Mouse (Mus musculus): ENCODE measurements around the gene Bbox1. TPM values are rescaled to one million over a fixed set of nuclear protein-coding genes. Genes with fewer than 3 reads are reported as not detected.
A peak's percentile ranks its signal among the peaks of the same experiment; 100 is the strongest.

The Bbox1 gene
- polyA plus RNA-seq, 1 experiment = not detected

- Histone ChIP-seq H3K4me3 (no peak overlapping the region), H3K4me2 (ENCODE audit: low read depth) (peak overlapping the region; percentile 48), H3K79me2 (ENCODE audit: control insufficient read depth, insufficient read depth) (no peaks in the 10 kb centered on the region), H3K27me3 (ENCODE audit: control insufficient read depth, insufficient read depth, insufficient read length) (no peaks in the 10 kb centered on the region), H3K36me3 (ENCODE audit: control insufficient read depth, insufficient read depth) (no peaks in the 10 kb centered on the region), H3ac (ENCODE audit: control insufficient read depth, insufficient read length) (no peak overlapping the region)
- TF ChIP-seq TCF12 (IDR thresholded peaks at IDR 0.05; ENCODE audit: insufficient read depth, poor library complexity, severe bottlenecking) (no peak), POLR2A (IDR thresholded peaks at IDR 0.05; ENCODE audit: insufficient read length, low read depth) (no peak), MYOD1 (IDR thresholded peaks at IDR 0.05; ENCODE audit: control insufficient read depth in 1 of 3, insufficient read length in 2 of 3, low read depth in 2 of 3) (no peak), MAX (IDR thresholded peaks at IDR 0.05; ENCODE audit: low read depth) (no peak), REST (IDR thresholded peaks at IDR 0.05; ENCODE audit: insufficient read depth, insufficient read length) (no peak), MYOG (IDR thresholded peaks at IDR 0.05; ENCODE audit: control insufficient read depth in 1 of 3, insufficient read depth in 1 of 3, insufficient read length in 2 of 3, low read depth in 2 of 3) (no peak), USF1 (IDR thresholded peaks at IDR 0.05; ENCODE audit: low read depth) (no peak), TCF3 (IDR thresholded peaks at IDR 0.05; ENCODE audit: insufficient read length, low read depth) (no peak), POLR2AphosphoS2 (IDR thresholded peaks at IDR 0.05; ENCODE audit: insufficient read length, low read depth) (no peak), E2F4 (IDR thresholded peaks at IDR 0.05; ENCODE audit: insufficient read depth) (no peak), CEBPB (IDR thresholded peaks at IDR 0.05; ENCODE audit: insufficient read depth, poor library complexity, severe bottlenecking) (no peak), SRF (IDR thresholded peaks at IDR 0.05; ENCODE audit: control insufficient read depth, insufficient read length, low read depth) (no peak)
These were observed 37.5 kb upstream of the Bbox1 start for GRCm38 (mm10) chr2:110351843-110352251.

GRCm38 (mm10) chr2:110351406-110351805 lies 37.0 kb upstream of the Bbox1 start:
- TF ChIP-seq REST (IDR thresholded peaks at IDR 0.05; ENCODE audit: insufficient read depth, insufficient read length) = no peak
- no peak for TF ChIP-seq POLR2A (IDR thresholded peaks at IDR 0.05; ENCODE audit: insufficient read length, low read depth)
- TF ChIP-seq E2F4 (IDR thresholded peaks at IDR 0.05; ENCODE audit: insufficient read depth) = no peak
- no peak for TF ChIP-seq MYOD1 (IDR thresholded peaks at IDR 0.05; ENCODE audit: control insufficient read depth in 1 of 3, insufficient read length in 2 of 3, low read depth in 2 of 3)
- no peak for TF ChIP-seq TCF3 (IDR thresholded peaks at IDR 0.05; ENCODE audit: insufficient read length, low read depth)
- TF ChIP-seq CEBPB (IDR thresholded peaks at IDR 0.05; ENCODE audit: insufficient read depth, poor library complexity, severe bottlenecking) = no peak
- no peak for TF ChIP-seq MYOG (IDR thresholded peaks at IDR 0.05; ENCODE audit: control insufficient read depth in 1 of 3, insufficient read depth in 1 of 3, insufficient read length in 2 of 3, low read depth in 2 of 3)
- TF ChIP-seq USF1 (IDR thresholded peaks at IDR 0.05; ENCODE audit: low read depth) = no peak
- no peak for TF ChIP-seq MAX (IDR thresholded peaks at IDR 0.05; ENCODE audit: low read depth)
- Histone ChIP-seq H3K36me3 (ENCODE audit: control insufficient read depth, insufficient read depth) (no peaks in the 10 kb centered on the region), H3K27me3 (ENCODE audit: control insufficient read depth, insufficient read depth, insufficient read length) (no peaks in the 10 kb centered on the region), H3K4me3 (no peak overlapping the region), H3K4me2 (ENCODE audit: low read depth) (peak overlapping the region; percentile 48), H3K79me2 (ENCODE audit: control insufficient read depth, insufficient read depth) (no peaks in the 10 kb centered on the region), H3ac (ENCODE audit: control insufficient read depth, insufficient read length) (no peak overlapping the region)

DNA sequence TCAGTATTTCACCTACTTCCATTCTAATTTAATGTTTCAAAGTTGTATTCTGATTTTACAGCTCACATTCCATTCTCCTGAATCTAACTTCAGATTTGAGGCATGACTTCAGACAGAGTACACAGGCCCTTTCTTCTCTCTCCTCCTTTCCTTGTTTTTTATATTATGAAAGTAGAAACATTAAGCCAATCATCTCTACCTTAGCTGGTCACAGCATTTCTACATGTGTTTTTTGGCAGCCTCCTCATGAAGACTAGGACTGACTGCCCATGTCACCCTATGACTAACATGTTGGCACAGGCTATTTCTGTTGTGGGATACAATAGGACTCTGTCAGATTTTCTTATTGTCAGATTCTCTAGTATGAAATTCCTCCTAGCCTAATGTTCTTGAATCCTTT lies 14.6 kb upstream of the Bbox1 start:
- H3K36me3 ChIP-seq (ENCODE audit: control insufficient read depth, insufficient read depth) = no peaks in the 10 kb centered on the region
- H3K4me2 ChIP-seq (ENCODE audit: low read depth) = no peak overlapping the region
- H3K79me2 ChIP-seq (ENCODE audit: control insufficient read depth, insufficient read depth) = no peaks in the 10 kb centered on the region
- no peak for TF ChIP-seq E2F4 (IDR thresholded peaks at IDR 0.05; ENCODE audit: insufficient read depth)
- TF ChIP-seq POLR2A (IDR thresholded peaks at IDR 0.05; ENCODE audit: insufficient read length, low read depth) = no peak
- TF ChIP-seq MYOG (IDR thresholded peaks at IDR 0.05; ENCODE audit: control insufficient read depth in 1 of 3, insufficient read depth in 1 of 3, insufficient read length in 2 of 3, low read depth in 2 of 3) = no peak
- TF ChIP-seq POLR2AphosphoS2 (IDR thresholded peaks at IDR 0.05; ENCODE audit: insufficient read length, low read depth) = no peak
- no peak for TF ChIP-seq REST (IDR thresholded peaks at IDR 0.05; ENCODE audit: insufficient read depth, insufficient read length)
- TF ChIP-seq TCF3 (IDR thresholded peaks at IDR 0.05; ENCODE audit: insufficient read length, low read depth) = no peak
- no peak for TF ChIP-seq TCF12 (IDR thresholded peaks at IDR 0.05; ENCODE audit: insufficient read depth, poor library complexity, severe bottlenecking)
- no peak for TF ChIP-seq CEBPB (IDR thresholded peaks at IDR 0.05; ENCODE audit: insufficient read depth, poor library complexity, severe bottlenecking)
- H3K27me3 ChIP-seq (ENCODE audit: control insufficient read depth, insufficient read depth, insufficient read length) = no peaks in the 10 kb centered on the region
- no peak overlapping the region for H3ac ChIP-seq (ENCODE audit: control insufficient read depth, insufficient read length)
- H3K4me3 ChIP-seq = no peak overlapping the region

DNA sequence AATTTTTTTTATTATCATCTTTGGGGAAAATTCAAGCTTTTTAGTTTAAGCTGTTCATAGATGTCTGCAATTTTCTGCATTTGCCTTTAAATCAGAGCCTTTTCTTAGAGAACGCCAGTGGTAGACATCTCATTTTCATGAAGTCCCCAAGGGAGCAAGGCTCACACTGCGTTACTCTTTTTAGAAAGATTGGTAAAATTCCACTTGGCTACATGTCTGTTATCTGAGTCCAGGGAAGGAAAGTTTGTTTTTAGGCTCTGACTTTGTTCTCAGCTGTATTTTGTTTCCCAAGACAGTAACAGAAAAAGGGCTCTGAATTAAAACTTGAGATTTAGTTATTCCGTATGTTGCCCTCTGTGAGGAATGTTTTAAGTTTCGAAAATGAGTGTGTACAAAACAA lies 5.6 kb upstream of the Bbox1 start:
- Histone ChIP-seq H3K4me3 (no peak overlapping the region), H3ac (ENCODE audit: control insufficient read depth, insufficient read length) (no peak overlapping the region), H3K27me3 (ENCODE audit: control insufficient read depth, insufficient read depth, insufficient read length) (no peaks in the 10 kb centered on the region), H3K79me2 (ENCODE audit: control insufficient read depth, insufficient read depth) (no peaks in the 10 kb centered on the region), H3K36me3 (ENCODE audit: control insufficient read depth, insufficient read depth) (no peaks in the 10 kb centered on the region), H3K4me2 (ENCODE audit: low read depth) (no peak overlapping the region)
- TF ChIP-seq TCF12 (IDR thresholded peaks at IDR 0.05; ENCODE audit: insufficient read depth, poor library complexity, severe bottlenecking) (no peak), CEBPB (IDR thresholded peaks at IDR 0.05; ENCODE audit: insufficient read depth, poor library complexity, severe bottlenecking) (no peak), REST (IDR thresholded peaks at IDR 0.05; ENCODE audit: insufficient read depth, insufficient read length) (no peak), MYOG (IDR thresholded peaks at IDR 0.05; ENCODE audit: control insufficient read depth in 1 of 3, insufficient read depth in 1 of 3, insufficient read length in 2 of 3, low read depth in 2 of 3) (no peak), USF1 (IDR thresholded peaks at IDR 0.05; ENCODE audit: low read depth) (no peak), SRF (IDR thresholded peaks at IDR 0.05; ENCODE audit: control insufficient read depth, insufficient read length, low read depth) (no peak), POLR2A (IDR thresholded peaks at IDR 0.05; ENCODE audit: insufficient read length, low read depth) (no peak), MAX (IDR thresholded peaks at IDR 0.05; ENCODE audit: low read depth) (no peak), MYOD1 (IDR thresholded peaks at IDR 0.05; ENCODE audit: control insufficient read depth in 1 of 3, insufficient read length in 2 of 3, low read depth in 2 of 3) (no peak), E2F4 (IDR thresholded peaks at IDR 0.05; ENCODE audit: insufficient read depth) (no peak), TCF3 (IDR thresholded peaks at IDR 0.05; ENCODE audit: insufficient read length, low read depth) (no peak), POLR2AphosphoS2 (IDR thresholded peaks at IDR 0.05; ENCODE audit: insufficient read length, low read depth) (no peak)

DNA sequence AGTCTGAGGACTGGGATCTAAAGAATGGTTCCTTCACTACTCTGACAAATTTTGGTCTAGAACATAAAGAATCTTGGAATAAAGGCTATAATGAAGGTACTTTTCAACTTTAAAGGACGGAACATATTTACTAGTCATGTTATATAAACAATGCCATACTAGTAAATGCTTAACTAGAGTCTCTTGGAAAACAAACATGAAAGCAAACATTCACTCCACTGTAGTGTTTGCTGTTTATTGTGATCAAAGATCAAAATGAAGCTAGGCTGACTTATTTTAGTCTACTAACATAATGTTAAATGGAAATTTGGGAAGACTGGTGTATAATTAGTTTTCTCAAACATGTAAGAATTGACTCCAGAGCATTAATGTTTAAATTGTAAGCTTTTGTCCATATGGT lies 4.9 kb upstream of the Bbox1 start:
- Histone ChIP-seq H3K36me3 (ENCODE audit: control insufficient read depth, insufficient read depth) (no peaks in the 10 kb centered on the region), H3K79me2 (ENCODE audit: control insufficient read depth, insufficient read depth) (no peaks in the 10 kb centered on the region), H3ac (ENCODE audit: control insufficient read depth, insufficient read length) (no peak overlapping the region), H3K4me2 (ENCODE audit: low read depth) (no peak overlapping the region), H3K4me3 (no peak overlapping the region), H3K27me3 (ENCODE audit: control insufficient read depth, insufficient read depth, insufficient read length) (no peaks in the 10 kb centered on the region)
- TF ChIP-seq CEBPB (IDR thresholded peaks at IDR 0.05; ENCODE audit: insufficient read depth, poor library complexity, severe bottlenecking) (no peak), POLR2AphosphoS2 (IDR thresholded peaks at IDR 0.05; ENCODE audit: insufficient read length, low read depth) (no peak), MAX (IDR thresholded peaks at IDR 0.05; ENCODE audit: low read depth) (no peak), REST (IDR thresholded peaks at IDR 0.05; ENCODE audit: insufficient read depth, insufficient read length) (no peak), MYOG (IDR thresholded peaks at IDR 0.05; ENCODE audit: control insufficient read depth in 1 of 3, insufficient read depth in 1 of 3, insufficient read length in 2 of 3, low read depth in 2 of 3) (no peak), TCF12 (IDR thresholded peaks at IDR 0.05; ENCODE audit: insufficient read depth, poor library complexity, severe bottlenecking) (no peak), SRF (IDR thresholded peaks at IDR 0.05; ENCODE audit: control insufficient read depth, insufficient read length, low read depth) (no peak), MYOD1 (IDR thresholded peaks at IDR 0.05; ENCODE audit: control insufficient read depth in 1 of 3, insufficient read length in 2 of 3, low read depth in 2 of 3) (no peak), E2F4 (IDR thresholded peaks at IDR 0.05; ENCODE audit: insufficient read depth) (no peak), TCF3 (IDR thresholded peaks at IDR 0.05; ENCODE audit: insufficient read length, low read depth) (no peak), USF1 (IDR thresholded peaks at IDR 0.05; ENCODE audit: low read depth) (no peak), POLR2A (IDR thresholded peaks at IDR 0.05; ENCODE audit: insufficient read length, low read depth) (no peak)

Measured in myocyte (in vitro differentiated cells).